Mouse (Mus musculus) lung, embryonic 14.5 days (tissue): ENCODE data around the gene Slc39a13. TPM values are rescaled to one million over a fixed set of nuclear protein-coding genes. Genes with fewer than 3 reads are reported as not detected.

Experiments
- ATAC-seq: fragments of 200-750 bp; cut with Nextera tagmentation; 2 replicates; pipeline ENCODE4 v1.8.0; 2017; ENCODE audit warnings: mild to moderate bottlenecking, moderate TSS enrichment, moderate library complexity; ENCODE audit not compliant: insufficient read depth
- DNase-seq: peaks from one replicate; pipeline ENCODE4 v3.0.0-alpha.2; 2015
- H3K27ac ChIP-seq: fragments of 300-500 bp; sonication (generic); 2 replicates; pipeline ENCODE4 v1.5.1; 2014; ENCODE audit warnings: low read depth, mild to moderate bottlenecking, moderate library complexity
- H3K27me3 ChIP-seq: fragments of 300-500 bp; sonication (generic); 2 replicates; pipeline ENCODE4 v1.6.1; 2014; ENCODE audit warnings: low read length, control low read depth; ENCODE audit not compliant: insufficient read depth
- H3K36me3 ChIP-seq: fragments of 300-500 bp; sonication (generic); 2 replicates; pipeline ENCODE4 v1.6.1; 2014; ENCODE audit warnings: control low read depth; ENCODE audit not compliant: insufficient read depth
- H3K4me1 ChIP-seq: fragments of 300-500 bp; sonication (generic); 2 replicates; pipeline ENCODE4 v1.6.1; 2014; ENCODE audit warnings: antibody characterized with exemption, control low read depth; ENCODE audit not compliant: insufficient read depth
- H3K4me2 ChIP-seq: fragments of 300-500 bp; sonication (generic); 2 replicates; pipeline ENCODE4 v1.6.1; 2014; ENCODE audit warnings: mild to moderate bottlenecking
- H3K4me3 ChIP-seq: fragments of 300-500 bp; sonication (generic); 2 replicates; pipeline ENCODE4 v1.5.1; 2014; ENCODE audit warnings: low read depth, low read length
- H3K9ac ChIP-seq: fragments of 300-500 bp; sonication (generic); 2 replicates; pipeline ENCODE4 v1.6.1; 2014
- H3K9me3 ChIP-seq: fragments of 300-500 bp; sonication (generic); 2 replicates; pipeline ENCODE4 v1.6.1; 2016; ENCODE audit warnings: low read depth, low read length, control low read depth
- CTCF ChIP-seq: IDR thresholded peaks from 2 replicates; pipeline ENCODE4 v1.5.1; 2016; ENCODE audit warnings: antibody characterized with exemption, low read depth
- WGBS: fragments of 180-500 bp; shearing (Covaris S2); extraction: QIAGEN DNeasy Blood & Tissue Kit; methylation state at CpG from one replicate; pipeline ENCODE4 v1.1.7; 2014; 5-methylcytosine and 5-hydroxymethylcytosine counted together
- polyA plus RNA-seq: library from polyadenylated mRNA; unstranded; fragments of >200 nt; fragmentation: Nextera tagmentation; extraction: Ambion mirVana; gene quantifications from 2 replicates; pipeline ENCODE4 v1.2.1, GENCODE M21; 2014

Slc39a13 gene
- 29.0 and 33.3 TPM in 2 replicates for polyA plus RNA-seq

GRCm38 (mm10) chr2:91070076-91070800 is at the start of gene Slc39a13:
TSS of gene Slc39a13 (minus strand) at chr2:91070417.
- Histone ChIP-seq H3K4me2 (peak within 1 kb of the TSS; percentile 86), H3K36me3 (peaks cover 19% of the 10 kb centered on the region), H3K9me3 (no peaks in the 10 kb centered on the region), H3K4me3 (peak within 1 kb of the TSS; percentile 58), H3K9ac (peak within 1 kb of the TSS; percentile 57), H3K27ac (peak within 1 kb of the TSS; percentile 82), H3K4me1 (peaks cover 6% of the 10 kb centered on the region; the same call in 1 of the 2 replicates), H3K27me3 (no peaks in the 10 kb centered on the region)
- TF ChIP-seq CTCF: peak; percentile 100
- WGBS: under 1% methylated on average over 68 of the region's 69 CpGs
- ATAC-seq (peak; percentile 97), DNase-seq (peak; percentile 97)

GRCm38 (mm10) chr2:91119551-91119950 is 49.3 kb upstream of the Slc39a13 start:
- H3K4me3 ChIP-seq: no peak overlapping the region
- H3K9ac ChIP-seq: no peak overlapping the region
- WGBS: 82% methylated on average over 6 of the region's 6 CpGs
- no peak for TF ChIP-seq CTCF
- DNase-seq (no peak), ATAC-seq (no peak)
- H3K36me3 ChIP-seq: no peaks in the 10 kb centered on the region
- no peaks in the 10 kb centered on the region for H3K4me1 ChIP-seq
- H3K27me3 ChIP-seq: no peaks in the 10 kb centered on the region
- H3K27ac ChIP-seq: no peak overlapping the region
- no peaks in the 10 kb centered on the region for H3K9me3 ChIP-seq
- H3K4me2 ChIP-seq: no peak overlapping the region

- WGBS: 86% methylated on average over 19 of the region's 19 CpGs
Measured at GRCm38 (mm10) chr2:91119061-91119460, 48.8 kb upstream of the Slc39a13 start.

GRCm38 (mm10) chr2:91118647-91119046 is 48.4 kb upstream of the Slc39a13 start:
- no peak overlapping the region for H3K9ac ChIP-seq
- H3K9me3 ChIP-seq: no peaks in the 10 kb centered on the region
- ATAC-seq (no peak), DNase-seq (no peak)
- H3K4me1 ChIP-seq: no peaks in the 10 kb centered on the region
- peak overlapping the region; percentile 14; the same call in 1 of the 2 replicates for H3K4me3 ChIP-seq
- WGBS: 55% methylated on average over 1 of the region's 1 CpGs
- no peak overlapping the region for H3K4me2 ChIP-seq
- no peaks in the 10 kb centered on the region for H3K27me3 ChIP-seq
- no peak for TF ChIP-seq CTCF
- H3K27ac ChIP-seq: no peak overlapping the region
- no peaks in the 10 kb centered on the region for H3K36me3 ChIP-seq

More at GRCm38 (mm10) chr2:91119061-91119460, 48.8 kb upstream of the Slc39a13 start:
- Histone ChIP-seq H3K4me3 (peak overlapping the region; percentile 8; the same call in 1 of the 2 replicates), H3K9ac (no peak overlapping the region), H3K9me3 (no peaks in the 10 kb centered on the region), H3K36me3 (no peaks in the 10 kb centered on the region), H3K27me3 (no peaks in the 10 kb centered on the region), H3K4me2 (no peak overlapping the region), H3K27ac (no peak overlapping the region), H3K4me1 (no peaks in the 10 kb centered on the region)
- TF ChIP-seq CTCF: no peak
- ATAC-seq (no peak), DNase-seq (no peak)

- Histone ChIP-seq H3K4me3 (peak within 1 kb of the TSS; percentile 14; the same call in 1 of the 2 replicates), H3K27ac (no peak within 1 kb of the TSS; the same call in 1 of the 2 replicates), H3K27me3 (no peaks in the 10 kb centered on the region), H3K4me2 (no peak within 1 kb of the TSS), H3K36me3 (no peaks in the 10 kb centered on the region), H3K9me3 (no peaks in the 10 kb centered on the region), H3K9ac (no peak within 1 kb of the TSS), H3K4me1 (no peaks in the 10 kb centered on the region)
- WGBS: 71% methylated on average over 11 of the region's 11 CpGs
- DNase-seq: no peak
- TF ChIP-seq CTCF: no peak
- ATAC-seq: no peak
Measured at GRCm38 (mm10) chr2:91117585-91118275, 47.5 kb upstream of the Slc39a13 start, which contains the start of gene Mybpc3. TSS of gene Mybpc3 (plus strand) at chr2:91118144.

GRCm38 (mm10) chr2:91116842-91117241 is 46.6 kb upstream of the Slc39a13 start:
- no peak for TF ChIP-seq CTCF
- 71% methylated on average over 5 of the region's 5 CpGs for WGBS
- Histone ChIP-seq H3K9ac (no peak overlapping the region), H3K4me1 (no peaks in the 10 kb centered on the region), H3K27ac (no peak overlapping the region), H3K4me3 (no peak overlapping the region), H3K36me3 (no peaks in the 10 kb centered on the region), H3K27me3 (no peaks in the 10 kb centered on the region), H3K9me3 (no peaks in the 10 kb centered on the region), H3K4me2 (no peak overlapping the region)
- DNase-seq (no peak), ATAC-seq (no peak)

GRCm38 (mm10) chr2:91115578-91115970 is 45.4 kb upstream of the Slc39a13 start:
- no peak for TF ChIP-seq CTCF
- Histone ChIP-seq H3K9me3 (no peaks in the 10 kb centered on the region), H3K4me3 (peak overlapping the region; percentile 47), H3K27me3 (no peaks in the 10 kb centered on the region), H3K9ac (peak overlapping the region; percentile 63), H3K4me2 (peak overlapping the region; percentile 93), H3K4me1 (no peaks in the 10 kb centered on the region), H3K36me3 (no peaks in the 10 kb centered on the region), H3K27ac (no peak overlapping the region)
- DNase-seq: no peak
- peak; percentile 12; the same call in 1 of the 2 replicates for ATAC-seq
- WGBS: 20% methylated on average over 12 of the region's 12 CpGs
